Mouse (Mus musculus): ENCODE results near the gene Lama5. TPM values are rescaled to one million over a fixed set of nuclear protein-coding genes. Genes with fewer than 3 reads are reported as not detected.
"Not testable (repeated sequence)": the region's sequence is repeated elsewhere in the genome, so short reads cannot be mapped to it uniquely, and the experiment has no call there.

Gene Lama5
- polyA plus RNA-seq, 1 experiment: 7.0 TPM

GRCm38 (mm10) chr2:180267955-180268354, 42.3 kb upstream of the Lama5 start:
- no peak overlapping the region for H3K4me3 ChIP-seq (replicated peaks; ENCODE audit: insufficient read depth, low read depth, low read length)
- no peak for DNase-seq
- no peak overlapping the region for H3K27ac ChIP-seq (ENCODE audit: insufficient read depth, low read length)
- no peaks in the 10 kb centered on the region for H3K27me3 ChIP-seq (ENCODE audit: control insufficient read depth, insufficient read depth, low read length)
- 49% methylated on average over 2 of the region's 2 CpGs for WGBS
- TF ChIP-seq CTCF (IDR thresholded peaks at IDR 0.05; ENCODE audit: borderline replicate concordance, insufficient read depth, low read depth, low read length) (no peak), POLR2A (IDR thresholded peaks at IDR 0.05; ENCODE audit: borderline replicate concordance, insufficient read depth, low read length) (no peak)
- peaks cover 14% of the 10 kb centered on the region for H3K4me1 ChIP-seq (ENCODE audit: control insufficient read depth, insufficient read depth, low read length)

GRCm38 (mm10) chr2:180262891-180263290, 37.2 kb upstream of the Lama5 start:
- Histone ChIP-seq H3K4me1 (ENCODE audit: control insufficient read depth, insufficient read depth, low read length) (peaks cover 20% of the 10 kb centered on the region), H3K27me3 (ENCODE audit: control insufficient read depth, insufficient read depth, low read length) (no peaks in the 10 kb centered on the region), H3K4me3 (replicated peaks; ENCODE audit: insufficient read depth, low read depth, low read length) (no peak overlapping the region), H3K27ac (ENCODE audit: insufficient read depth, low read length) (no peak overlapping the region)
- TF ChIP-seq POLR2A (IDR thresholded peaks at IDR 0.05; ENCODE audit: borderline replicate concordance, insufficient read depth, low read length): no peak
- TF ChIP-seq CTCF (IDR thresholded peaks at IDR 0.05; ENCODE audit: borderline replicate concordance, insufficient read depth, low read depth, low read length): no peak
- 64% methylated on average over 10 of the region's 10 CpGs for WGBS
- DNase-seq: no peak

GRCm38 (mm10) chr2:180262441-180262840, 36.8 kb upstream of the Lama5 start:
- Histone ChIP-seq H3K27ac (ENCODE audit: insufficient read depth, low read length) (peak overlapping the region; percentile 65), H3K4me1 (ENCODE audit: control insufficient read depth, insufficient read depth, low read length) (peaks cover 20% of the 10 kb centered on the region), H3K27me3 (ENCODE audit: control insufficient read depth, insufficient read depth, low read length) (no peaks in the 10 kb centered on the region), H3K4me3 (replicated peaks; ENCODE audit: insufficient read depth, low read depth, low read length) (no peak overlapping the region)
- no peak for TF ChIP-seq POLR2A (IDR thresholded peaks at IDR 0.05; ENCODE audit: borderline replicate concordance, insufficient read depth, low read length)
- no peak for TF ChIP-seq CTCF (IDR thresholded peaks at IDR 0.05; ENCODE audit: borderline replicate concordance, insufficient read depth, low read depth, low read length)
- no peak for DNase-seq
- WGBS: 64% methylated on average over 3 of the region's 3 CpGs

- H3K4me1 ChIP-seq (ENCODE audit: control insufficient read depth, insufficient read depth, low read length): peaks cover 20% of the 10 kb centered on the region
- no peak overlapping the region for H3K4me3 ChIP-seq (replicated peaks; ENCODE audit: insufficient read depth, low read depth, low read length)
- H3K27me3 ChIP-seq (ENCODE audit: control insufficient read depth, insufficient read depth, low read length): no peaks in the 10 kb centered on the region
- 32% methylated on average over 7 of the region's 7 CpGs for WGBS
- TF ChIP-seq CTCF (IDR thresholded peaks at IDR 0.05; ENCODE audit: borderline replicate concordance, insufficient read depth, low read depth, low read length) (no peak), POLR2A (IDR thresholded peaks at IDR 0.05; ENCODE audit: borderline replicate concordance, insufficient read depth, low read length) (no peak)
- no peak for DNase-seq
- H3K27ac ChIP-seq (ENCODE audit: insufficient read depth, low read length): peak overlapping the region; percentile 65
These were observed 36.2 kb upstream of the Lama5 start for GRCm38 (mm10) chr2:180261901-180262300.

- no peak for DNase-seq
- no peaks in the 10 kb centered on the region for H3K27me3 ChIP-seq (ENCODE audit: control insufficient read depth, insufficient read depth, low read length)
- 53% methylated on average over 8 of the region's 8 CpGs for WGBS
- H3K4me1 ChIP-seq (ENCODE audit: control insufficient read depth, insufficient read depth, low read length): peaks cover 25% of the 10 kb centered on the region
- no peak overlapping the region for H3K4me3 ChIP-seq (replicated peaks; ENCODE audit: insufficient read depth, low read depth, low read length)
- no peak overlapping the region for H3K27ac ChIP-seq (ENCODE audit: insufficient read depth, low read length)
- TF ChIP-seq CTCF (IDR thresholded peaks at IDR 0.05; ENCODE audit: borderline replicate concordance, insufficient read depth, low read depth, low read length): no peak
- TF ChIP-seq POLR2A (IDR thresholded peaks at IDR 0.05; ENCODE audit: borderline replicate concordance, insufficient read depth, low read length): no peak
These were observed 35.2 kb upstream of the Lama5 start for GRCm38 (mm10) chr2:180260610-180261480.

GRCm38 (mm10) chr2:180259826-180260609, 34.4 kb upstream of the Lama5 start:
- H3K4me3 ChIP-seq (replicated peaks; ENCODE audit: insufficient read depth, low read depth, low read length); DNase-seq; H3K27ac ChIP-seq (ENCODE audit: insufficient read depth, low read length); H3K27me3 ChIP-seq (ENCODE audit: control insufficient read depth, insufficient read depth, low read length): not testable (repeated sequence)
- 52% methylated on average over 17 of the region's 17 CpGs for WGBS
- peaks cover 25% of the 10 kb centered on the region for H3K4me1 ChIP-seq (ENCODE audit: control insufficient read depth, insufficient read depth, low read length)

GRCm38 (mm10) chr2:180258951-180259484, 33.4 kb upstream of the Lama5 start:
- H3K27me3 ChIP-seq (ENCODE audit: control insufficient read depth, insufficient read depth, low read length); H3K27ac ChIP-seq (ENCODE audit: insufficient read depth, low read length); DNase-seq; H3K4me3 ChIP-seq (replicated peaks; ENCODE audit: insufficient read depth, low read depth, low read length): not testable (repeated sequence)
- 68% methylated on average over 10 of the region's 10 CpGs for WGBS
- peaks cover 25% of the 10 kb centered on the region for H3K4me1 ChIP-seq (ENCODE audit: control insufficient read depth, insufficient read depth, low read length)
